Mouse (Mus musculus): ENCODE results near the gene Add3. TPM values are rescaled to one million over a fixed set of nuclear protein-coding genes. Genes with fewer than 3 reads are reported as not detected.
A peak's percentile ranks its signal among the peaks of the same experiment; 100 is the strongest.

Add3 gene
- polyA plus RNA-seq, 1 experiment from 2014 or later, result 49.7 TPM

DNA sequence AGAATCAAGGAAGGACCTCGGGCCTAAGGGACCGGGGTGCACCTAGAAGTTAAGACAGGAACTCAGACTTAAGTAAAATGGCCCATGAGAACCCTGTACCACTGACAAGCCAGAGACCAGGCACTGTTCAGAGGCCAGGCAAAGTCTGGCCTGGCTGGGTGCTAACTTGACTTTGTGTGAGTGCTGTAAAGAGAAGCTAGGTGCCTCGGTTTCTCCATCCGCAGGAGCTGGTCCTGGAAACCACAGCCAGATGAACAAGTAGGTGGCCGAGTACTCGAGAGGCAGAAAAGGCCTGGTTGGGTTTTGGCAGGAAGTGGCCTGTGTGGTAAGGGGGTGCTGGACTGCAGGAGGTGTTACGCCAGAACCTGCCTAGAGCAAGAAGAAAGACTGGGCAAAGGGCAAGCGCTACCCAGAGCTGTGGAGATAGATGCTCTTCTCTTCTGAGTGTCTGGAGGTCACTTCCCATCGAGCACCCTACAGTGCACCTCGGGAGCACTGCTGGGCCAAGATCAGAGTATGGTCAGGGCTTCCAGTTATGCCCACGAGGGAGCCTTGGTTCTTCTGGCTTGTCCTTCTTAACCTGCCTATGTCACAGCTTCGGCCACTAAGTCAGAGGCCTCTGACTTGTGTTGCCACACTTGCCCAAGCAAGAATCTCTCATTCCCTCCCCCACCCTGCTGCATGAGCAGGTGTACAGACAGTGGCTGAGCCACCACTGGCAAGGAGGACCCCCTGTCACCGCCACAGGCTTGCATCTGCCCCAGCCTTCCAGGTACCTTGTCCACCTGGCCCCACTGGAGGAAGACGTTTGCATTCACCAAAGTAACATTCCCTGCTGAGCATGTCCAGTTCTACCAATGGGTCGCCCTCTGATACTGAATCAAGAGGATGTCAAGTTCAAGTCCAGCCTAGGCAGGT lies 112.1 kb downstream of the Add3 start:
- WGBS, result 83% methylated on average over 15 of the region's 15 CpGs
- Histone ChIP-seq H3K4me3 (ENCODE audit: low read depth, low read length) (no peak overlapping the region), H3K36me3 (ENCODE audit: control insufficient read depth, insufficient read depth, low read length) (no peaks in the 10 kb centered on the region), H3K27ac (ENCODE audit: low read depth, low read length) (no peak overlapping the region), H3K9me3 (ENCODE audit: control insufficient read depth, low read length) (no peaks in the 10 kb centered on the region), H3K9ac (ENCODE audit: low read length) (no peak overlapping the region), H3K4me1 (ENCODE audit: control insufficient read depth, insufficient read depth, low read length) (no peaks in the 10 kb centered on the region), H3K27me3 (ENCODE audit: control insufficient read depth, insufficient read depth, low read length) (no peaks in the 10 kb centered on the region), H3K4me2 (no peak overlapping the region)
- no peak for DNase-seq (ENCODE audit: low spot score, missing footprints)
- no peak for ATAC-seq (ENCODE audit: low FRiP score)

DNA sequence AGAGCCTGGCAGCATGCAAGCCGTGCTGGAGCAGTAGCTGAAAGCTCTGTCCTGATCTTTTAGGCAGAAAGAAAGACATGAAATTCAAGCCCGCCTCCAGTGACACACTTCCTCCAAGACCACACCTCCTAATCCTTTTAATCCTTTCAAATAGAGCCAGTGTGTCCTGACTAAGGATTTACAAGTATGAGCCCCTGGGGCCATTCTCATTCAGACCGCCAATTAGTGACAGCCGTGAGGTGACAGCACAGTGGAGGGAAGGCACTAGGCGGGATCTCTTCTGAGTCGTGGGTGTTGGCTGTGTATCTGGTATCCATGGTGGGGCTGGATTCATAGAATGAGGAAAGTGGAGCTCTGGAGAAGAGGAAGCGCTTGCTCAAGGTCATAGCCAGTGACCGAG lies 116.1 kb downstream of the Add3 start:
- ATAC-seq (ENCODE audit: low FRiP score), result no peak
- 68% methylated on average over 8 of the region's 8 CpGs for WGBS
- H3K4me3 ChIP-seq (ENCODE audit: low read depth, low read length), result no peak overlapping the region
- H3K9me3 ChIP-seq (ENCODE audit: control insufficient read depth, low read length), result no peaks in the 10 kb centered on the region
- H3K4me2 ChIP-seq, result no peak overlapping the region
- no peak overlapping the region for H3K9ac ChIP-seq (ENCODE audit: low read length)
- H3K27me3 ChIP-seq (ENCODE audit: control insufficient read depth, insufficient read depth, low read length), result no peaks in the 10 kb centered on the region
- no peaks in the 10 kb centered on the region for H3K36me3 ChIP-seq (ENCODE audit: control insufficient read depth, insufficient read depth, low read length)
- H3K27ac ChIP-seq (ENCODE audit: low read depth, low read length), result no peak overlapping the region
- no peaks in the 10 kb centered on the region for H3K4me1 ChIP-seq (ENCODE audit: control insufficient read depth, insufficient read depth, low read length)
- no peak for DNase-seq (ENCODE audit: low spot score, missing footprints)

GRCm38 (mm10) chr19:53256991-53257594 lies 116.8 kb downstream of the Add3 start:
- Histone ChIP-seq H3K27me3 (ENCODE audit: control insufficient read depth, insufficient read depth, low read length) (no peaks in the 10 kb centered on the region), H3K4me2 (no peak overlapping the region), H3K9me3 (ENCODE audit: control insufficient read depth, low read length) (no peaks in the 10 kb centered on the region), H3K9ac (ENCODE audit: low read length) (no peak overlapping the region), H3K4me3 (ENCODE audit: low read depth, low read length) (no peak overlapping the region), H3K27ac (ENCODE audit: low read depth, low read length) (no peak overlapping the region), H3K36me3 (ENCODE audit: control insufficient read depth, insufficient read depth, low read length) (no peaks in the 10 kb centered on the region), H3K4me1 (ENCODE audit: control insufficient read depth, insufficient read depth, low read length) (no peaks in the 10 kb centered on the region)
- no peak for DNase-seq (ENCODE audit: low spot score, missing footprints)
- WGBS, result 89% methylated on average over 7 of the region's 7 CpGs
- no peak for ATAC-seq (ENCODE audit: low FRiP score)

- no peaks in the 10 kb centered on the region for H3K27me3 ChIP-seq (ENCODE audit: control insufficient read depth, insufficient read depth, low read length)
- ATAC-seq (ENCODE audit: low FRiP score), result no peak
- no peak overlapping the region for H3K4me3 ChIP-seq (ENCODE audit: low read depth, low read length)
- no peaks in the 10 kb centered on the region for H3K9me3 ChIP-seq (ENCODE audit: control insufficient read depth, low read length)
- no peak overlapping the region for H3K27ac ChIP-seq (ENCODE audit: low read depth, low read length)
- H3K9ac ChIP-seq (ENCODE audit: low read length), result no peak overlapping the region
- WGBS, result 91% methylated on average over 15 of the region's 15 CpGs
- H3K36me3 ChIP-seq (ENCODE audit: control insufficient read depth, insufficient read depth, low read length), result no peaks in the 10 kb centered on the region
- H3K4me2 ChIP-seq, result no peak overlapping the region
- DNase-seq (ENCODE audit: low spot score, missing footprints), result no peak
- H3K4me1 ChIP-seq (ENCODE audit: control insufficient read depth, insufficient read depth, low read length), result no peaks in the 10 kb centered on the region
Measured at GRCm38 (mm10) chr19:53257631-53258560, 117.7 kb downstream of the Add3 start.

GRCm38 (mm10) chr19:53258740-53259506 lies 118.7 kb downstream of the Add3 start:
- no peak overlapping the region for H3K27ac ChIP-seq (ENCODE audit: low read depth, low read length)
- no peak for ATAC-seq (ENCODE audit: low FRiP score)
- WGBS, result 84% methylated on average over 13 of the region's 13 CpGs

GRCm38 (mm10) chr19:53259541-53259940 lies 119.3 kb downstream of the Add3 start:
- DNase-seq (ENCODE audit: low spot score, missing footprints), result no peak
- Histone ChIP-seq H3K4me1 (ENCODE audit: control insufficient read depth, insufficient read depth, low read length) (peaks cover 6% of the 10 kb centered on the region; the same call in 1 of the 2 replicates), H3K4me2 (no peak overlapping the region), H3K36me3 (ENCODE audit: control insufficient read depth, insufficient read depth, low read length) (no peaks in the 10 kb centered on the region), H3K9ac (ENCODE audit: low read length) (no peak overlapping the region), H3K27me3 (ENCODE audit: control insufficient read depth, insufficient read depth, low read length) (no peaks in the 10 kb centered on the region), H3K27ac (ENCODE audit: low read depth, low read length) (no peak overlapping the region), H3K9me3 (ENCODE audit: control insufficient read depth, low read length) (no peaks in the 10 kb centered on the region), H3K4me3 (ENCODE audit: low read depth, low read length) (no peak overlapping the region)
- WGBS, result 72% methylated on average over 5 of the region's 5 CpGs
- ATAC-seq (ENCODE audit: low FRiP score), result peak; percentile 39; the same call in 1 of the 2 replicates

More at GRCm38 (mm10) chr19:53258740-53259506, 118.7 kb downstream of the Add3 start:
- Histone ChIP-seq H3K4me2 (no peak overlapping the region), H3K36me3 (ENCODE audit: control insufficient read depth, insufficient read depth, low read length) (no peaks in the 10 kb centered on the region), H3K4me3 (ENCODE audit: low read depth, low read length) (no peak overlapping the region), H3K27me3 (ENCODE audit: control insufficient read depth, insufficient read depth, low read length) (no peaks in the 10 kb centered on the region), H3K9ac (ENCODE audit: low read length) (no peak overlapping the region), H3K9me3 (ENCODE audit: control insufficient read depth, low read length) (no peaks in the 10 kb centered on the region), H3K4me1 (ENCODE audit: control insufficient read depth, insufficient read depth, low read length) (peaks cover 4% of the 10 kb centered on the region; the same call in 1 of the 2 replicates)
- DNase-seq (ENCODE audit: low spot score, missing footprints), result no peak

GRCm38 (mm10) chr19:53260261-53260660 lies 120.0 kb downstream of the Add3 start:
- DNase-seq (ENCODE audit: low spot score, missing footprints) (no peak), ATAC-seq (ENCODE audit: low FRiP score) (no peak)
- Histone ChIP-seq H3K4me1 (ENCODE audit: control insufficient read depth, insufficient read depth, low read length) (peaks cover 6% of the 10 kb centered on the region; the same call in 1 of the 2 replicates), H3K27ac (ENCODE audit: low read depth, low read length) (no peak overlapping the region), H3K4me3 (ENCODE audit: low read depth, low read length) (no peak overlapping the region), H3K9me3 (ENCODE audit: control insufficient read depth, low read length) (no peaks in the 10 kb centered on the region), H3K27me3 (ENCODE audit: control insufficient read depth, insufficient read depth, low read length) (no peaks in the 10 kb centered on the region), H3K4me2 (no peak overlapping the region), H3K36me3 (ENCODE audit: control insufficient read depth, insufficient read depth, low read length) (no peaks in the 10 kb centered on the region), H3K9ac (ENCODE audit: low read length) (no peak overlapping the region)
- WGBS, result 82% methylated on average over 10 of the region's 10 CpGs

DNA sequence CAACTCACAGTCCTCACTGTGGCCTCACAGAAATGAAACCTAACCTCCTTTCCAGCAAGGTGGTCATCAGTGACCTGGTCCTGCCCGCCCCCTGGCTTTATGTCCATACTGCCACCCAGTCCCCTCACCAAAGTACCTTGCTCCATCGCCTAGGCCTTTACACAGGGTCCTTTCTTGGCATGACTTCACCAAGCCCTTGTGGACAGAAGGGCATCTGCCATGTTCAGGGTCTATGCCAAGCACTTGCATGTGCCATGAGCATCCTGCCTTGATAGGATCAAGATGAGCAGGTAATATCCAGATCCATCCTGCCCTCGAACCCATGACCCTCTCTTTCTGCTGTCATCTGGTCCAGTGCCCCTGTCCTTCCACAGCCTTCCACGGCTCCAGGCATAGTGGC lies 120.6 kb downstream of the Add3 start:
- Histone ChIP-seq H3K4me1 (ENCODE audit: control insufficient read depth, insufficient read depth, low read length) (peaks cover 6% of the 10 kb centered on the region; the same call in 1 of the 2 replicates), H3K4me3 (ENCODE audit: low read depth, low read length) (no peak overlapping the region), H3K36me3 (ENCODE audit: control insufficient read depth, insufficient read depth, low read length) (no peaks in the 10 kb centered on the region), H3K9ac (ENCODE audit: low read length) (no peak overlapping the region), H3K9me3 (ENCODE audit: control insufficient read depth, low read length) (no peaks in the 10 kb centered on the region), H3K4me2 (no peak overlapping the region), H3K27me3 (ENCODE audit: control insufficient read depth, insufficient read depth, low read length) (no peaks in the 10 kb centered on the region), H3K27ac (ENCODE audit: low read depth, low read length) (no peak overlapping the region)
- ATAC-seq (ENCODE audit: low FRiP score) (no peak), DNase-seq (ENCODE audit: low spot score, missing footprints) (no peak)
- WGBS, result 86% methylated on average over 4 of the region's 4 CpGs

All from midbrain, embryonic 11.5 days (tissue).